Mouse (Mus musculus): ENCODE measurements around the gene Myl4. TPM values are rescaled to one million over a fixed set of nuclear protein-coding genes. Genes with fewer than 3 reads are reported as not detected.
"Not testable (repeated sequence)": the region's sequence is repeated elsewhere in the genome, so short reads cannot be mapped to it uniquely, and the experiment has no call there.

The Myl4 gene
- polyA plus RNA-seq, 1 experiment from 2014 or later = 492 TPM

DNA sequence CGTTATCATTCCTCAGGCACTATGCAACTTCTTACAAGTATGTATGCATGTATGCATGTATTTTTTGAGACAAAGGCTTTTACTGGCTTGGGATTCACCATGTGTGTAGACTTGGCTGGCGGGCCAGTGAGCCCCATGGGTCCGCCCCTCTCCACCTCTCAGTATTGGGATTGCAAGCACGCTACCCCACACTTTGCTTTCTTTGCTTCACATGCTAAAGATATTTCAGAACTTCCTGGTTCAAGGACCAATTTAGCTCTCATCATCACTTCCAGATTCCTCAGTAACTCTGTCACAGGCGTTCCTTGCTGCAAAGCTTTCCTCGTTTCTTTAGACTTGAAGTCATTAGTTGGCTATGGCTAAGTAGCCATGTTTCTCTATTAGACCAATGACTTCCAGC lies 15.6 kb downstream of the Myl4 start:
- Histone ChIP-seq H3K27me3 (replicated peaks; ENCODE audit: control insufficient read depth, insufficient read depth, low read length) (no peaks in the 10 kb centered on the region), H3K4me2 (ENCODE audit: low read depth, low read length) (no peak overlapping the region), H3K4me3 (ENCODE audit: low read depth, low read length) (no peak overlapping the region), H3K9me3 (ENCODE audit: control insufficient read depth, low read length) (peaks cover 4% of the 10 kb centered on the region; the same call in 1 of the 2 replicates), H3K4me1 (ENCODE audit: control insufficient read depth, insufficient read depth, low read length) (peaks cover 4% of the 10 kb centered on the region; the same call in 1 of the 2 replicates), H3K36me3 (ENCODE audit: control insufficient read depth, insufficient read depth, low read length) (no peaks in the 10 kb centered on the region), H3K9ac (ENCODE audit: low read depth, low read length) (no peak overlapping the region), H3K27ac (replicated peaks; ENCODE audit: low read depth, low read length) (no peak overlapping the region)
- DNase-seq (ENCODE audit: low spot score) (no peak), ATAC-seq (ENCODE audit: low read depth) (no peak)
- WGBS = 57% methylated on average over 6 of the region's 6 CpGs

- no peak overlapping the region for H3K27ac ChIP-seq (replicated peaks; ENCODE audit: low read depth, low read length)
- ATAC-seq (ENCODE audit: low read depth) (no peak), DNase-seq (ENCODE audit: low spot score) (no peak)
- H3K4me1 ChIP-seq (ENCODE audit: control insufficient read depth, insufficient read depth, low read length) = peaks cover 4% of the 10 kb centered on the region; the same call in 1 of the 2 replicates
- peaks cover 4% of the 10 kb centered on the region; the same call in 1 of the 2 replicates for H3K9me3 ChIP-seq (ENCODE audit: control insufficient read depth, low read length)
- H3K4me3 ChIP-seq (ENCODE audit: low read depth, low read length) = no peak overlapping the region
- 75% methylated on average over 2 of the region's 2 CpGs for WGBS
- no peak overlapping the region for H3K4me2 ChIP-seq (ENCODE audit: low read depth, low read length)
- peaks cover under 1% of the 10 kb centered on the region; the same call in 1 of the 2 replicates for H3K27me3 ChIP-seq (replicated peaks; ENCODE audit: control insufficient read depth, insufficient read depth, low read length)
- no peak overlapping the region for H3K9ac ChIP-seq (ENCODE audit: low read depth, low read length)
- no peaks in the 10 kb centered on the region for H3K36me3 ChIP-seq (ENCODE audit: control insufficient read depth, insufficient read depth, low read length)
These were observed 16.3 kb downstream of the Myl4 start for GRCm38 (mm10) chr11:104566796-104567195.

DNA sequence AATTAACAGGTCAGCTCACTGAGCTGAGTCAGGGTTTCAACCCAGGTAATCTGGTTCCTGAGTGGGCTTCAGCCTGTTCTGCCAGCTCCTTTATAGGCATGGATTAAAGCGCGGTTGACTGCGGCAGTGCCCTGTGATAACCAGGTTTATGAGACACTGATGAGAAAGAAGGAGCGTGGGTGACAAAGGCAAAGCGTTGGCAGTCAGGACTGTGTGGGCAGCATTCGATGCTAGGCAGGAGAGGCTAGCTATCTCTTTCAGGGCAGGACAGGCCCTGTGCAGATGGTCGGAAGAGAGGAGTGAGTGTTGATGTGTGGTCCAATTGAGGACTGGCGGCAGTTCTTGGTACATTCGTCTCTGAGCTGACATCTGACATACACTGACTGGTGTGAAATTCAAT lies 17.3 kb downstream of the Myl4 start:
- Histone ChIP-seq H3K9me3 (ENCODE audit: control insufficient read depth, low read length) (peaks cover 4% of the 10 kb centered on the region; the same call in 1 of the 2 replicates), H3K27ac (replicated peaks; ENCODE audit: low read depth, low read length) (no peak overlapping the region), H3K4me3 (ENCODE audit: low read depth, low read length) (no peak overlapping the region), H3K4me2 (ENCODE audit: low read depth, low read length) (no peak overlapping the region), H3K9ac (ENCODE audit: low read depth, low read length) (no peak overlapping the region), H3K27me3 (replicated peaks; ENCODE audit: control insufficient read depth, insufficient read depth, low read length) (peaks cover 6% of the 10 kb centered on the region; the same call in 1 of the 2 replicates), H3K36me3 (ENCODE audit: control insufficient read depth, insufficient read depth, low read length) (no peaks in the 10 kb centered on the region), H3K4me1 (ENCODE audit: control insufficient read depth, insufficient read depth, low read length) (peaks cover 4% of the 10 kb centered on the region; the same call in 1 of the 2 replicates)
- WGBS = 76% methylated on average over 9 of the region's 9 CpGs
- DNase-seq (ENCODE audit: low spot score) (no peak), ATAC-seq (ENCODE audit: low read depth) (no peak)

DNA sequence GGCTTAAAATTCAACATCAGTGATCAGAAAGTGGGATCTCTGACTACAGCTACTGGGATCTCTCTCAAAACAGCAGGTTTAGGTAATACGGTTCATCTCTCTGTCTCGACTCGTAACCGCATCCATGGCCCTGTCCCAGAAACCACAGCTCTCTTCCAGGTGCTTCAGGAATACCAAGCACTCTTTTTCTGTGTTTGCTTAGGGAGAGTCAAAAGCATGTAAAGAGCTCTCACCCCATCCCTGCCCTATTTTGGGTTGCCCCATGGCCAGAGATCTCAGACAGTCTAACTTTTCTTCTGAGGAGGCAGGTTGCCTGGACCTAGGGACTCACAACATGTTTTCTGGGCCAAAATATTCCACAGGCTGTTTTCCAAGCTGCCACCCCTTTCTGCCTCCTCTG lies 17.9 kb downstream of the Myl4 start:
- Histone ChIP-seq H3K4me3 (ENCODE audit: low read depth, low read length) (no peak overlapping the region), H3K9me3 (ENCODE audit: control insufficient read depth, low read length) (peaks cover 4% of the 10 kb centered on the region; the same call in 1 of the 2 replicates), H3K36me3 (ENCODE audit: control insufficient read depth, insufficient read depth, low read length) (no peaks in the 10 kb centered on the region), H3K27me3 (replicated peaks; ENCODE audit: control insufficient read depth, insufficient read depth, low read length) (peaks cover 6% of the 10 kb centered on the region; the same call in 1 of the 2 replicates), H3K4me1 (ENCODE audit: control insufficient read depth, insufficient read depth, low read length) (peaks cover 4% of the 10 kb centered on the region; the same call in 1 of the 2 replicates), H3K9ac (ENCODE audit: low read depth, low read length) (no peak overlapping the region), H3K27ac (replicated peaks; ENCODE audit: low read depth, low read length) (no peak overlapping the region), H3K4me2 (ENCODE audit: low read depth, low read length) (no peak overlapping the region)
- DNase-seq (ENCODE audit: low spot score) = no peak
- 93% methylated on average over 4 of the region's 4 CpGs for WGBS
- ATAC-seq (ENCODE audit: low read depth) = no peak

- WGBS = 77% methylated on average over 8 of the region's 8 CpGs
- not testable (repeated sequence) for H3K9me3 ChIP-seq (ENCODE audit: control insufficient read depth, low read length); ATAC-seq (ENCODE audit: low read depth); H3K4me2 ChIP-seq (ENCODE audit: low read depth, low read length); H3K27me3 ChIP-seq (replicated peaks; ENCODE audit: control insufficient read depth, insufficient read depth, low read length); DNase-seq (ENCODE audit: low spot score); H3K9ac ChIP-seq (ENCODE audit: low read depth, low read length); H3K36me3 ChIP-seq (ENCODE audit: control insufficient read depth, insufficient read depth, low read length); H3K4me1 ChIP-seq (ENCODE audit: control insufficient read depth, insufficient read depth, low read length); H3K27ac ChIP-seq (replicated peaks; ENCODE audit: low read depth, low read length); H3K4me3 ChIP-seq (ENCODE audit: low read depth, low read length)
These were observed 20.1 kb downstream of the Myl4 start for GRCm38 (mm10) chr11:104570515-104570914.

DNA sequence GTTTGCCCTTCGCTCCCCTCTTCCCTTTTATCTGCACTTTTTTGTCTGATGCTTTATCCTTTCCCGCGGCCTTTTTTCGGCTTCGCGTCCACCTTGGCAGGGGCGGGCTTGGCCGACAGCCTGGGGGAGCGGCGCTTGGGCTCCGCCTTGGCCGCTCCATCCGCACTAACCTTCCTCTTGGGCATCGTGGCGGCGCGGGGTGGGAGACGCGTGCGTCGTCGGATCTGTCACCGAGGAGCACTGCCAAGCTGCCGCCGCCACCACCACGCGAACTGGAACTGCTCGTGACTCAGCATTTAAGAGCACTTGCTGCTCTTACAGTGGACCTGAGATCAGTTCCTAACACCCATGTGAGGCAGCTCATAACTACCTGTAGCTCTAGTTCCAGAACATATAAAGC lies 20.9 kb downstream of the Myl4 start:
- Histone ChIP-seq H3K9ac (ENCODE audit: low read depth, low read length) (peak overlapping the region; percentile 30; the same call in 1 of the 2 replicates), H3K4me2 (ENCODE audit: low read depth, low read length) (peak overlapping the region; percentile 59), H3K4me3 (ENCODE audit: low read depth, low read length) (peak overlapping the region; percentile 34)
- ATAC-seq (ENCODE audit: low read depth); H3K9me3 ChIP-seq (ENCODE audit: control insufficient read depth, low read length); H3K4me1 ChIP-seq (ENCODE audit: control insufficient read depth, insufficient read depth, low read length); H3K27ac ChIP-seq (replicated peaks; ENCODE audit: low read depth, low read length); DNase-seq (ENCODE audit: low spot score); H3K36me3 ChIP-seq (ENCODE audit: control insufficient read depth, insufficient read depth, low read length); H3K27me3 ChIP-seq (replicated peaks; ENCODE audit: control insufficient read depth, insufficient read depth, low read length): not testable (repeated sequence)
- 4% methylated on average over 28 of the region's 28 CpGs for WGBS

- Histone ChIP-seq H3K9ac (ENCODE audit: low read depth, low read length) (no peak overlapping the region), H3K9me3 (ENCODE audit: control insufficient read depth, low read length) (peaks cover 4% of the 10 kb centered on the region; the same call in 1 of the 2 replicates), H3K27me3 (replicated peaks; ENCODE audit: control insufficient read depth, insufficient read depth, low read length) (peaks cover 6% of the 10 kb centered on the region; the same call in 1 of the 2 replicates), H3K27ac (replicated peaks; ENCODE audit: low read depth, low read length) (no peak overlapping the region), H3K4me1 (ENCODE audit: control insufficient read depth, insufficient read depth, low read length) (no peaks in the 10 kb centered on the region), H3K4me2 (ENCODE audit: low read depth, low read length) (no peak overlapping the region), H3K4me3 (ENCODE audit: low read depth, low read length) (no peak overlapping the region), H3K36me3 (ENCODE audit: control insufficient read depth, insufficient read depth, low read length) (no peaks in the 10 kb centered on the region)
- ATAC-seq (ENCODE audit: low read depth) = no peak
- no peak for DNase-seq (ENCODE audit: low spot score)
- WGBS = 43% methylated on average over 7 of the region's 7 CpGs
These were observed 21.6 kb downstream of the Myl4 start for GRCm38 (mm10) chr11:104572091-104572490.

- H3K27ac ChIP-seq (replicated peaks; ENCODE audit: low read depth, low read length) = no peak overlapping the region
- no peak overlapping the region for H3K4me3 ChIP-seq (ENCODE audit: low read depth, low read length)
- no peak for DNase-seq (ENCODE audit: low spot score)
- no peaks in the 10 kb centered on the region for H3K4me1 ChIP-seq (ENCODE audit: control insufficient read depth, insufficient read depth, low read length)
- WGBS = 56% methylated on average over 2 of the region's 2 CpGs
- H3K9ac ChIP-seq (ENCODE audit: low read depth, low read length) = no peak overlapping the region
- H3K27me3 ChIP-seq (replicated peaks; ENCODE audit: control insufficient read depth, insufficient read depth, low read length) = peaks cover 6% of the 10 kb centered on the region; the same call in 1 of the 2 replicates
- peaks cover 4% of the 10 kb centered on the region; the same call in 1 of the 2 replicates for H3K9me3 ChIP-seq (ENCODE audit: control insufficient read depth, low read length)
- no peak for ATAC-seq (ENCODE audit: low read depth)
- H3K4me2 ChIP-seq (ENCODE audit: low read depth, low read length) = no peak overlapping the region
- no peaks in the 10 kb centered on the region for H3K36me3 ChIP-seq (ENCODE audit: control insufficient read depth, insufficient read depth, low read length)
These were observed 22.1 kb downstream of the Myl4 start for GRCm38 (mm10) chr11:104572566-104572965.
